Mouse (Mus musculus) stomach, postnatal 0 days (tissue): Measurements from ENCODE around the gene Xdh.

Experiments
- CTCF ChIP-seq: IDR thresholded peaks from 2 replicates; pipeline ENCODE4 v1.5.1; 2016; ENCODE audit warnings: antibody characterized with exemption, low read depth, mild to moderate bottlenecking, moderate library complexity
- EP300 ChIP-seq: optimal IDR thresholded peaks from 2 replicates; pipeline ENCODE3; 2016; ENCODE audit warnings: antibody characterized with exemption

GRCm38 (mm10) chr17:73870956-73871605 is 78.9 kb downstream of the Xdh start:
- TF ChIP-seq CTCF (no peak), EP300 (no peak)
